Mouse (Mus musculus) left cerebral cortex, postnatal 4 days (tissue): ENCODE measurements at regions not wholly inside any gene's neighbourhood (a gene's known extent, or its start where the extent isn't known, plus 50 kb on each side); places are given as distances from the start of the nearest gene placed in this dataset.
"Not testable (repeated sequence)": the region's sequence is repeated elsewhere in the genome, so short reads cannot be mapped to it uniquely, and the experiment has no call there.

Source experiments
- DNase-seq: peaks from one replicate; pipeline ENCODE4 v3.0.0-alpha.2; 2022
- intact Hi-C: fragments of 180-260 bp; cut with DNase I; formaldehyde crosslinking; loops from one replicate; pipeline ENCODE4 v1.15.1; 2025

DNA sequence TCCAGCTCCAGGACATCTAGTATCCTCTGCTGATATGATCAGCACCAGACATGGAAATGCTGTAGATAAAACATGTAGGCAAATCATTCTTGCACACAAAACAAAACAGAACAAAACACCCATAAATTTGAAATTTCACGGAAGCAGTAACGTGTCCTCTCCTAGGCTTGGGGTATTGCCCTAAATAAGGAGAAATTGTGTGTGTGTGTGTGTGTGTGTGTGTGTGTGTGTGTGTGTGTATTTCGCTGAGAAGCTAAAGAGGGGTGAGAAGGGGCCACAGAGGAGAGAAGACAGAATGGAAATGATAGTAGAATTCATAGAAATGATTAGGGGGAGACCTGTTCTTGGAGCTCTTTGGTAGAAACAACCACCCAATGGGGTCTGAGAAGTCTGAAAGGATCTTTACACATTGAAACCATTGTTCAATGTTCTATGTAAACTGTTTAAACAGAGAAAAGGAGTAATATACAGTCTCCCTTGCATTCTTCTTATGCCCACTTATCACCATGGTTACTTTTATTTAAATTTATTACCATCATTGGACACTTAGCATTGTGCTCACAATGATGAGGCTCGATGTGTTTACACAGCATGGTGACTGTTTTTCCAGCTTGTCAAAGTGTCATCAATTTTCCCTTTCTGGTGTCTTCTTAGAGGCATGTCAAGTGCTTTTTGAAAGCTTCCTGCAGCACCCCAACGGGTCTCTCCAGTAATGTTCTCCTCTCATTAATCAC is 317.3 kb upstream of the 4933412E24Rik start:
- no peak for DNase-seq
- intact Hi-C loops: no loop called here

DNA sequence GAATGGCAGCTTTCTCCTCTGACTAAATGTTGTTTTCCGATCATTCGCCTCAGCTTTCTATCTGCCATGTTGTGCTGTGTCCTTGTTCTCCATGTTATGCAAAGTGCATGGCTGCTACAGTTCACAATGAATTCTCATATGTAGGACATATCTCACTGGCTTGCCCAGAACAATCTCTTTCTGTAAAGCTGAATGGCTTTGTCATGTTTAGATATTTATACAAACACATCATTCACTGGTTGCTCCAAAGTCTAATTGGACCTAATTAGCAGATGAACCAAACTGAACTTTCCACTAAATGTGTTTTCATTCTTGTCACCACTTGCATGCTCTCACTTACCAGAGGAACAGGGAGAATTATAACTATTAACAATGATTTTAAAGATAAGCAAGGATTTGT is 301.2 kb upstream of the 4933412E24Rik start:
- DNase-seq: no peak
- intact Hi-C loops: no loop called here

DNA sequence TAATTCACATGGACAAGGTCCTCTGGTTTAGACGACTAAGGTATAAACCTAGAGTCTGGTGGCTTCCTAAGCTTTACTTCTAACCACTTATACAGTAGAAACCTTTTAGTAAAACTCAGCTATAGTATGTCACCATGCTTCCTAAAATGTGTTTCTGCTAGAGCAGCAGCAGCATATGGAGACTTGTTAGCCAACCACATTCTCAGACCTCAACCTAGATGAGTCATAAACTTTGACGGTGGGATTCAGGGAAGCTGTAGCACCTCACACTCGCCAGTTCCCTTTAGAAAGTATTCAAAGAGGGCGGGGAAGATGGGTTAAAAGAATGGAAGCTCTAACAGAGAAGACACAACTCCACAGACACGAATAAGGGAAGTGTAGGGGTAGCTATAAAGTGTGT is 298.8 kb upstream of the 4933412E24Rik start:
- no peak for DNase-seq
- intact Hi-C loops: no loop called here

DNA sequence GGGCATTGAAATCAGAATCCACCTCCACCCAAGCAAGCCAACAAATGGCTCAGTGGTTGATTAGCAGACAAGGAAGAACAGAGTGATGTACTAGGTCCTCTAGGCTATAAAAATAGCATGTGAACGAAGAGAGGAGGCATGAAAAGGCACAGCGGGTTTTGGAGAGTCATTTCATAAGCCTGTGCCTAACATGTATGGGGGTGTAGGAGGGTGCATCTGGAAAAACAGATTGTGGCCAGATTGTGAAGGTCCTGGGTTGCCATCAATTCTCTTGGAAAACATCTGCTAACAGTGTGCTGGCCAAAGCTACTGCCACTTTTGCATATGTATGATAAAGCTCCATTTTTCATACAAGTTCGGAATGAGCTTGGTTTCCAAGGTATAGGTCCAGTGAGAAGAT is 293.5 kb upstream of the 4933412E24Rik start:
- intact Hi-C loops: no loop called here
- DNase-seq: peak; percentile 44

DNA sequence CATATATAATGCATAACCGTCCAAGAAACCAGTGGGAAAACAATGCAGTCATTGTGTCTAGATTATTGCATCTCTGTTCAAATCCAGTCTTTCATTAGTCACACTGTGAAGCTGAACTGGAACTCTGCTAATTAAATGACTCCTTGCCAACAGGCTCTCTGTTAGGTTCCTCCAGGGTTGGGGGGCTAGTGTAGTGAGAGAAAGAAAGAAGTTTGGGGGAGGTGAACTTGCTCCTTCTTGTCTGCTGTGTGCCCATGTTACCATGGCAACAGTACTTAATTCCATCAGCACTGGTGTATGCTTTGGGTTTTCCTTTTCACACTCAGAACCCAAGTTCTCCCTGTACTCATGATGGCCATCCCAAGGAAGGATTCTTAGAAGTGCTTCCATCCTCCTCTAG is 292.6 kb upstream of the 4933412E24Rik start:
- intact Hi-C loops: no loop called here
- DNase-seq: no peak

DNA sequence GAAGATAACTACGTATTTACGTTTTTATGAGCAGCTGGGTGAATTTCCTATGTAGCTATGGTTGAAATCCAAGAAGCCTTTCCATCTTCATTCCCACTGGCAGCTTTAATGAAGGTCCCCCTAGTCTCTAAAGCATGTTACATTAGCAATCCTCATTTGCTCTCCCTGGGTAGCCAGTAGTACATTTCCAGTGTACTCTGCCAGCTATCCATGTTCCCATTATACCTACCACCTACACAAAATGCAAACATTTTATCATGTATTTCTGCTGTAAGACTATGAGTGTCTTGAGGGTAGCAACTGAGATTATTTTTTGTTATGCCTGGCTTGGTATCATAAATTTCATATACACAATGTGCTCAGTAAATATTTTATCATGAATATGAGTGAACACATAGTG is 291.7 kb upstream of the 4933412E24Rik start:
- no peak for DNase-seq
- intact Hi-C loops: no loop called here

DNA sequence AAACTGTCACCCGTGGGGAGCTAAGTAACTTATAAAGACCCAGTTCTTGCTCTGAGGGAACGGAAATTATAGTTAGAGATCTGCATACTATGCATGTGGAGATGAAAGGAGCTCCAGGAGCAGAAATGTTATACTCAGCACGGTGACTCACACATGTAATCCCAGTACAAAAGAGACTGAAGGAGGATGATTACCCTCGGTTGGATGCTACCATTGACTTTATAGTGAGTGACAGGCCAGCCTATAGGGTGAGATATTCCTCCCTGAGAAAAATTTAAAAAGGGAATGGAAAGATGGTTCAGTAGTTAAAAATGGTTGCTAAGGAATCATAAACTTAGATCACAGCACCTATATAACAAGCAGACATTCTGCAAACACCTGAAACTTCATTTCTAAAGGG is 287.1 kb upstream of the 4933412E24Rik start:
- no peak for DNase-seq
- intact Hi-C loops: no loop called here

DNA sequence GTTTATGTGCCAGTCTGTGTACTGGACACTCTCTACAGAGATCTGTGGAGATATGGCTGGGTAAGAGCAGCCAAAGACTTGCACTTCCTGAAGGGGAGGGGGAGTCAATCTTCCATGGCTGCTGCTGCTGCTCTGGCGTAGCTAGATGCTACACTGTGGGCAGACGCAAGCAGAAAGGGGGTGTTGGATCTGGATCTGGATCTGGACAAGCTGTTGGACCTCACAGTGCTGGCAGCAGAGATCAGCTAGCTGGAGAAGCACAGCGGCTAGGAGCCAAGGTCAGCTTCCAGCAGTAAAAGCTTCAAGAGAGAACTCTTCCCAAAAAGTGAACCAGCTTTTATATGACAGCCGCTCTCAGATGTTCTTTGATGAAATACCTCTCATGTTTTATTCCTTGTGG is 285.5 kb upstream of the 4933412E24Rik start:
- peak; percentile 14 for DNase-seq
- intact Hi-C loops: no loop called here

DNA sequence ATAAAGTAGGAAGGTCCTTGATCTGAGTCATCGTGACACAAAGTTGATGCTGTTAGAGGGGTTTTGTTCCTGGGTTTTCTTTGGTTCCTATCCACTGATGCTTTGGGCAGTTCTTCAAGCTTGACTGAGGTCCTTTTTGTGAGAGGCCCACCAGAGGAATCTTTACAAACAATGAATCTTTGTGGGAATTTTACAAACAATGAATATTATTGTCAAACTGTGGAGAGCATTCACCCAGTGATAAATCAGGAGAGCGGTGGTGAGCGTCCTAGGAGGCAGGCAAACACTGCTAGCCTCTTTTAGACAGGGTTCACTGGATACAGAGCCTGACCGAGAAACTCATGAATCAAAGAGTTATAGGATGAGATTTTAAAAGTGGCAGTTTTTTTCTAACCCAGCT is 268.9 kb upstream of the 4933412E24Rik start:
- intact Hi-C loops: no loop called here

DNA sequence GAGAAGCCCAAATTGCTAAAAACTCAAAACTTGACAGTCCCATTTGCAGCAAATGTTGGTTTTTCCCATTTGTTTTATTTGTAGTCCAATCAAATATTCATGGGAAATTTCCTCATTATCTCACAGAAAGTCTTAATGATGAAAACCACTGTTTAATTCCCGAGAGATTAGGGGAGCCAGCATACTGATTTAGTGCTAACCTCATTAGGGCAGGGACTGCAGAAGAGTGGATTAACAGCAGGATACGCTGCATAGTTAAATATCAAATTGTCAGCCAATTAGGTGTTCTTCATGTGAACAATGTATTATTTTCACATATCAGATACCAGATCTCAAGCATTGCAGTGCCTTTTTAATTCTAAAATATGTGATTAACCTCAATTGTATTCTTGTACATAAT is 264.0 kb upstream of the 4933412E24Rik start:
- intact Hi-C loops: no loop called here
- DNase-seq: no peak

More for the DNA sequence above, 268.9 kb upstream of the 4933412E24Rik start:
- no peak for DNase-seq

DNA sequence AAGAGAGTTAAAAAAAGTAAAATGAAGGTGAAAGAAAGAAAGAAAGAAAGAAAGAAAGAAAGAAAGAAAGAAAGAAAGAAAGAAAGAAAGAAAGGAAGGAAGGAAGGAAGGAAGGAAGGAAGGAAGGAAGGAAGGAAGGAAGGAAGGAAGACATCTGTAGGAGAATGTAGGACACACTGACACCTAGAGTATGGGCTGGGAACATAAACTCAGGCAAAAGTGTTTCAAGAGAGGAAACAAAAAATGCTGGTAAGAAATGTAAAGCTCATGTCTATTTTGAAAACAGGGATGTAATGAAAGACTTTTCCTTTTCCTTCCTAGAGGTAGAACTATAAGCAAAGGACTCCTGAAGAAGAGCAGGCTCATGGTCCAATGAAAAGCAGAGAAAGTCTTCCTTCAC is 237.2 kb upstream of the 4933412E24Rik start:
- intact Hi-C loops: not testable (repeated sequence)

DNA sequence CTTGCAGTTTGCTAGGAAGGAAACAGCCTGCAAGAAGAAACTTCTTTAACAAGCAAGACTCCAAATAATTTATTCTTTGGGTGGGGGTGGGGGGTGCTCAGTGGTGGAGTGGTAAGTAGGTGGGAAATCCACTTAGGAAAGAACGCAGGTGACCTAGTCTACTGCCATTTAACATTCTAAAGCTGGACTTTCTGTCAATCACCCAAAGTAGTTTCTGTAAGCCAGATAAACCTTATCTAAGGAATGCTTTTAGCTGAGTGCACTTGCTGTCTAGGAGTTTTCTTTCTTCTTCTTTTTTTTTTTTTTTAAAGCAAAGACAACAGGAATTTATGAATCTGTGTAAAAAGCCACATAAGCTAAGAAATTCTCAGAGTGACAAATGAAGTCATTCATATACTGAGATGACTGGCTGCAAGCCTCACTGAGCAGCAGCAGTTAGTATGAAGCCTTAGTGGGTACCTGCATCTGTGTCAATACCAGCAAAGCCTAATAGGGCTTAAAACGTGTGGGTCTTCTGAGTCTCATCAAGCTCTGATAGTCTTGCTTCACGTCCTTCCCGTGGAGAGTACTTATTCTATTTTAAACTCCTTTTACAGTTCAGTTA is 210.0 kb upstream of the 4933412E24Rik start:
- intact Hi-C loops: no loop called here
- no peak for DNase-seq

More for the DNA sequence above, 237.2 kb upstream of the 4933412E24Rik start:
- not testable (repeated sequence) for DNase-seq

DNA sequence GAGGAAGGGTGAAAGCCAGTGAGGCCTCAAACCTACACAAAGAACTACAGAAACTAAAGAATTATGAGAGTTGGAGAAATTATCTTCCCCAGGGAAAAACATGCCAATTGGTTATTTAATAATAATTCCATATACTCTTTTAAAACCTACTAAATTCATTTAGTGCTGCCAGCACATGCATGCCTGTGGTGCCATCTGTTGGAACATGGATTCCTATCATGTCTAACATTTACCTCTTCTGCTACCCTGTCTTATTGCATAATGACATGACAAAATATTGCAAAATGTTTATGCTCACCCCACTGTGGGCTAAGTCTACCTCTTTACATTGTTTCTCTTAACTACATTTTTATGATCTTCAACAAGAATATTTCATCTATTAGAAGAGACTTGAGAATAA is 178.7 kb upstream of the 4933412E24Rik start:
- intact Hi-C loops: no loop called here
- no peak for DNase-seq

DNA sequence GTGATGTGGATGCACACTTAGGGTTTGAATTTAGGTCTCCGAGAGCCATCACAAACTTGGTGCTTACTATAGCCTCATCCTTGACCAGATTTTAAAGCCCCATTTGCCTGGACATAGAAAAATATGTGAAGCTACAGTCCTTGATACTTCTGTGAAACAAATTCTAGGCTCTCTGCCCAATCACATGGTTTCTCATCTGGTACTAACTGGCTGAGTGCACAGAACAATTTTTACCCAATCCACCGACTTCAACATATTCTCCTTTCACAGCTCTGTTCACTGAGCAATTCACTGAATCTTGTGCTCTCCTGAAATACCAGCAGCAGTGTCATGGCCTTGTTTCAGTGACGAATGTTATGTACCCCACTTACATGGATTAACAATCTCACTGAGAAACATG is 176.7 kb upstream of the 4933412E24Rik start:
- intact Hi-C loops: no loop called here
- no peak for DNase-seq

DNA sequence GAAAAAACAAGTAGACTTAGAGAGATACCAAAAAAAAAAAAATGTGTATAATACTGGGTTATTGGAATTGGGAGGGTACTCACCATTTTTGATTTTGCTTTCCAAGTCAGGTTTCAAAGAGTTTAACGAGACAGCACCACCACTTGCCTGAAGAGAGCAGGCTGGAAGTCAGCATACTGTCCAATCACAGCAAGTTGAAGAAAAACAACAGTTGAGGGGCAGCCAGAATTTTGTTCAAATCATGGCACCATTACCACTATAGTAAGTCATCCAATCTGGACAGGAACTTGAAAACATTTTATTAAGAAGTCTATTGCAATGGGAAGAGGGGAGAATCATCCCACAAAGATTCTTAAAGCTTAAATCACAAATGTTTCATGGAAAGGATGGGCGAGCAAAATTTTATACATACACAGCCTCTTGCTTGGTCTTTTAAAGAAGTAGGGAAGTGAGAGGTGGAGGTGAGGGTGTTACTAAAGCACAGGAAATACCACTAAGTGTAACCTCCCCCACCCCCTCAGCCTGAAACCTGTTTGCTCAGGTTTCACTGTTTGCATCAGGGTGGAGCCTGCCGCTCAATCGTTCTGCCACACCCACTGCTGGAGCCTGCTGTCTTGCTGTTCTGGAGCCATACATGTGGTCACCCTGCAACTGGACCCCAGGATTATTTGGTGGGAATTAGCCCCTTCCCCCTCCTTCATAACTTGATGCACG is 170.7 kb upstream of the 4933412E24Rik start:
- intact Hi-C loops: no loop called here
- no peak for DNase-seq

DNA sequence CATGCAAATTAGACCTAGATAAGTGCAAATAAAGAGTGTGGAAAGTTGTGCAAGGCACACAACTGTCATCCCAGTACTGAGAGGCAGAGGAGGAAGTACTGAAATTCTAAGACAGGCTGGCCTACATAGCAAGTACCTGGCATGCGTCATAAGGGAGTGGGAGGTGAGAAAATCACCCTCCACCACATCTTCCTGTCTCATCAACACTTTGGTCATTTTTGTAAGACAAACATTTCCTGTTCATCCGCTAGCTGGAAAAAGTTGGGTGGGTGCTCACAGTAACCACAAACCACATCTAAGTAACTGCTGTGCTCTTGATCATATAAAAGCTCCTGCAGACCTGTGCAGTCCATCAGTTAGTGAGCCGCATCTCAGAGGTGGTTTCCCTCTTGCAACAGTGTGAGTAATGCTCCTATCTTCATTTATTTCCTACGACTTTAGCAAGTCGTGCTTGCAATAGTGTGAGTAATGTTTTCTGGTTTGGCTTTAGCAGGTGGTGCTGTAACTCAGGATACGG is 125.2 kb upstream of the 4933412E24Rik start:
- intact Hi-C loops: no loop called here
- no peak for DNase-seq

DNA sequence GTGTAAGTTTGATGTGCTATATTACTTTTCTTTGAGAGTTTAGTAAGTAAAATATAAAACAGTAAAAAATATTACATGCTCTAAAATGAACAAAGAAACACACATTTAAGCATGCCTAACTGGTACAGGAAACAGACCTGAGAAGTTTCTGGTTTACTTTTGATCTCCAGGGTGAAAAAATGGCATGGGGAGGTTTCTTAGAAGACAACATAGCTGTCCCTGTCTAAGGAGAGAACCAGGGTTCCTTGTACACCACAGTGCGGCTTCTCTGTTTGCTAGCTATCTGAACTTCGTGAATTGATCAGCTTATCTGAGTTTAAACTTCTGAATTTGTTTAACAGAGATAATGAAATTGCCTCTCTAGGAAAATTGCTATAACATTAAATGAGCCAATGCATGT is 120.3 kb upstream of the 4933412E24Rik start:
- DNase-seq: no peak
- intact Hi-C loops: no loop called here

DNA sequence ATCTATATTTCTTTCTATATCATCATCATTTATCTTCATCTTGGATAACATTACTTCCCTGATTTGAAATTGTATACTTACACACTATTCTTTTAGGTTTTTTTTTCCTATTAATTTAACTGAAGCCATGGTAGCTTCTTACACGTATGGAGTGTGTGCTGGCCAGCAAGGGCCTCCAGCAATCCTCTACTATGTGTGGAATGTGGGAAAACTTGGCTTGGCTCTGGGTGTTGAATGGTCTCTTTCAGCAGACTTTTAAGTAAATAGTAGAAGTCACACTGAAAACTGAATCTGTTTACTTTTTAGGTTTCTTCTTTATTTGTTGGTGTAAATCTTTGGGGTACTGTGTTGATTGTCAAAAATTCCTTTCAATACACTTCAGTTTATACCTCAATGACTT is 118.1 kb upstream of the 4933412E24Rik start:
- intact Hi-C loops: no loop called here

DNA sequence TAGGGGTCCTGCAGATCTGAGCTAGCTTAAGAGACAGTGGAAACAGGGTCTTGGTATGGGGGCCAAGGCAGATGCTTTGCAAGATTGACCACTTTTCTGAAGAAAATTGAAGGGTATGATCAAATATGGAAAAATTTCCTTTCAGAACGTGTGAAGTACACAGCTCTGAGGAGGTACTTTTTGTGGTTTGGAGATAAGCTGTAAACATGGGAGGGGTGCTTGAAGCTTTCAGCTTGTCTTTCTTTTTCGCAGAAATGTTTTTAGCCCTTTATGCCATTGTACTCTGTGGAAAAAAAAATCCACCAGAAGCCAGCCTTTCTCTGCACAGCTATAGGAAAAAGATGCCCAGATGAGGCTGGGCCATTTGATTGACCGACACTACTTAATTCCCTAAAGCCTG is 116.3 kb upstream of the 4933412E24Rik start:
- intact Hi-C loops: no loop called here
- no peak for DNase-seq

More for the DNA sequence above, 118.1 kb upstream of the 4933412E24Rik start:
- no peak for DNase-seq

DNA sequence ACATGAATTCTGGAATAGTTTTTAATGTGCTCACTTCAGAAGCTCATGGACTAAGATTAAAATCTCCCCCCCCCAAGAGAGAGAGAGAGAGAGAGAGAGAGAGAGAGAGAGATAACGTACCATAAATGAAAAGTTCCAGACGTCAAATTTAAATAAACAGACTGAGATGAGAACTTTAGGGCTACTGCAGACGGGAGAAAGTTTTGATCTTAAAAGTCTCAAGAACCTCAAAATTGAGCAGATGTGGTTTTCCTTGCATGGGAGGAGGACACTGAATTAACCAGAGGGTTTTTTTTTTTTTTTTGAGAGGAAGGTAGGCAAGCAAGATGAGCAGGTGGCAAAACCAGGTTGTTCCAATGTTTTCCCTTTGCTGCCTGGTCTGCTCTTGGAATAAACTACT is 108.0 kb upstream of the 4933412E24Rik start:
- intact Hi-C loops: no loop called here
- DNase-seq: no peak

DNA sequence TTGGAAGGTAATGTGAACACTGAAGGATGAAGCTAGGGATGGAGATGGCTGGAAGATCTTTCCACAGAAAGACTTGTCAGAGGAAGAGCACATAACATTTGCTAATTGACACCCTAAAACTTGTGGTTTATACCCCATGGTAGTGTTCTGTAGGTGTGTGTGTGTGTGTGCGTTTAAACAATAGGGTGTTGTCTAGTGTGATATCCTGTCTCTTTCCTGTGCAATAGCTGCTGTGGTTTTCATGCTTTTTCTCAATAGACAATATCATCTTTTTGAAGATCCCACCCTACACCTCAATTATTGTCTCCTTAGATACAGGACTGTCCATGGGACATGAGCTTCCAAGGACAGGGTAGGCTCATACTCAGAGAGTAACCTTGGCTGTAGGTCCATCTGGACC is 103.5 kb upstream of the 4933412E24Rik start:
- intact Hi-C loops: no loop called here
- no peak for DNase-seq

DNA sequence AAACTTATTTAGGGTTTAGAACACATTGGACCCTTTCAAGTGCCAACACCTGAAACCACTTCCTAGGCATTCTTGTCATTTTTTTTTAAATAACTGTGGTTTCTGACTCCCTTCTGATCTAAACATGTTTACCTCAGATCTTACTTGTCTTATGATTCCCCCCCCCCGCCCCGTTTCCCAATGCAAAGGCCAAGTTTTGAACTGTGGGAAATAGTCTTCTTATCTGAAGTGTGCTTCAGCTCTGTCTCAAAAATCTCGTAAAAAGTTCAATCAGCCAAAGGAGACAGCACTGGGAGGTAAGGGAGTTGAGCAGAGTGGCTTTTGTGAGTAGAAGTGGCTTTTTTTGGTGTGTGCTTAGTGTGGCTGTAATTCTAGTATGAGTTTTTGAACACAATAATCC is 95.5 kb upstream of the 4933412E24Rik start:
- no peak for DNase-seq
- intact Hi-C loops: no loop called here
